Mouse (Mus musculus) kidney, adult 9 months (tissue): Measurements from ENCODE around the gene Tlr9.
A peak's percentile ranks its signal among the peaks of the same experiment; 100 is the strongest.

Source experiments
- DNase-seq: peaks from one replicate; pipeline ENCODE4 v3.0.0; 2022

Gene Tlr9

GRCm38 (mm10) chr9:106235194-106235830, 12.9 kb downstream of the Tlr9 start:
- peak; percentile 83 for DNase-seq

- peak; percentile 92 for DNase-seq
Observed at GRCm38 (mm10) chr9:106236156-106236817, 13.9 kb downstream of the Tlr9 start.

GRCm38 (mm10) chr9:106236818-106237211, 14.4 kb downstream of the Tlr9 start:
- peak; percentile 83 for DNase-seq

GRCm38 (mm10) chr9:106237401-106237800, 15.0 kb downstream of the Tlr9 start:
- no peak for DNase-seq

GRCm38 (mm10) chr9:106237878-106238277, 15.5 kb downstream of the Tlr9 start:
- DNase-seq, result no peak

GRCm38 (mm10) chr9:106241541-106242164, 19.3 kb downstream of the Tlr9 start:
- DNase-seq, result peak; percentile 90

- DNase-seq, result no peak
Observed at GRCm38 (mm10) chr9:106242813-106243488, 20.6 kb downstream of the Tlr9 start.

GRCm38 (mm10) chr9:106249550-106249949, 27.2 kb downstream of the Tlr9 start:
- no peak for DNase-seq

- no peak for DNase-seq
Observed at GRCm38 (mm10) chr9:106250245-106250644, 27.8 kb downstream of the Tlr9 start.

- DNase-seq, result no peak
Observed at GRCm38 (mm10) chr9:106251066-106251465, 28.7 kb downstream of the Tlr9 start.

GRCm38 (mm10) chr9:106254001-106254400, 31.6 kb downstream of the Tlr9 start:
- DNase-seq, result no peak

- no peak for DNase-seq
Observed at GRCm38 (mm10) chr9:106258412-106258811, 36.0 kb downstream of the Tlr9 start.

- DNase-seq, result no peak
Observed at GRCm38 (mm10) chr9:106258990-106259389, 36.6 kb downstream of the Tlr9 start.

- DNase-seq, result no peak
Observed at GRCm38 (mm10) chr9:106261058-106261457, 38.7 kb downstream of the Tlr9 start.

- no peak for DNase-seq
Observed at GRCm38 (mm10) chr9:106261491-106261890, 39.1 kb downstream of the Tlr9 start.

GRCm38 (mm10) chr9:106262075-106262474, 39.7 kb downstream of the Tlr9 start:
- DNase-seq, result no peak

- no peak for DNase-seq
Observed at GRCm38 (mm10) chr9:106263381-106263924, 41.1 kb downstream of the Tlr9 start.

GRCm38 (mm10) chr9:106265358-106266075, 43.1 kb downstream of the Tlr9 start:
- DNase-seq, result no peak

GRCm38 (mm10) chr9:106266936-106267657, 44.7 kb downstream of the Tlr9 start:
- DNase-seq, result peak; percentile 79

- DNase-seq, result no peak
Observed at GRCm38 (mm10) chr9:106268421-106268820, 46.0 kb downstream of the Tlr9 start.

GRCm38 (mm10) chr9:106269076-106269788, 46.8 kb downstream of the Tlr9 start:
- no peak for DNase-seq
